Mouse (Mus musculus) C2C12 (cell line): ENCODE data around the gene Rmi2.

ENCODE experiments used
- CEBPB ChIP-seq: IDR thresholded peaks from one replicate; pipeline ENCODE4 v1.6.1; 2011; ENCODE audit warnings: low read depth, mild to moderate bottlenecking, control low read depth, moderate library complexity
- CTCF ChIP-seq: IDR thresholded peaks from one replicate; pipeline ENCODE4 v1.5.1; 2011; ENCODE audit not compliant: control insufficient read depth, insufficient read depth, insufficient read length
- MAX ChIP-seq: IDR thresholded peaks from one replicate; pipeline ENCODE4 v1.6.1; 2011; ENCODE audit warnings: mild to moderate bottlenecking, control low read depth
- MYOD1 ChIP-seq: IDR thresholded peaks from one replicate; pipeline ENCODE4 v1.6.1; 2011; ENCODE audit warnings: low read depth; ENCODE audit not compliant: control insufficient read depth, insufficient read length
- MYOG ChIP-seq: IDR thresholded peaks from one replicate; pipeline ENCODE4 v1.6.1; 2011; ENCODE audit not compliant: control insufficient read depth, insufficient read length; ENCODE audit errors: extremely low read depth
- USF1 ChIP-seq: IDR thresholded peaks from one replicate; pipeline ENCODE4 v1.6.1; 2011; ENCODE audit warnings: low read depth, mild to moderate bottlenecking, control low read depth, moderate library complexity

DNA sequence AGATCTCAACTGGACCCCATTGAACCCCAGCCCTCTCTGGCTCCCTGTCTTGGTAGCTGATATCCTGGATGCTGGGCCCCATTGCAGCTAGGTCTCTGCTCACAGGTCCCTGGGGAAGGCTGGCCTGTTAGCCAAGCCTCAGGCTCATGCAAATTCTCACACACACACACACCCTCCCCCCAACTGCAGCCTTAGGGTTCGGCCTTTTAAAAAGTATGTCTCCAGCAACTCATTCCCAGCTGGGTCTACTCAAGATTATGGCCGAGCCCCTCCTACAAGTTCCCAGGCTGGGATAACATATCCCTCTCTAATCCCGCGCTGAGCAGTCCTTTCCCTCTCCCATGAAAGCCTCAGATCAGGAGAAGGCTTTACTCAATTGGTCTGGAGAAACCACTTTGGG, 13.5 kb upstream of the Rmi2 start:
- TF ChIP-seq CTCF = no peak
- TF ChIP-seq MYOD1 = no peak
- no peak for TF ChIP-seq USF1
- TF ChIP-seq MYOG = no peak
- no peak for TF ChIP-seq MAX
- TF ChIP-seq CEBPB = no peak
